Mouse (Mus musculus) frontal cortex, postnatal 10 days (tissue): ENCODE measurements around the gene Cnot11.
"Not testable (repeated sequence)": the region's sequence is repeated elsewhere in the genome, so short reads cannot be mapped to it uniquely, and the experiment has no call there.

Experiments used
- DNase-seq, 2 experiments: peaks; one replicate each; pipeline ENCODE4 v3.0.0; 2022; ENCODE audit warnings: low spot score in 2 of 2, mixed read lengths in 1 of 2

The Cnot11 gene

DNA sequence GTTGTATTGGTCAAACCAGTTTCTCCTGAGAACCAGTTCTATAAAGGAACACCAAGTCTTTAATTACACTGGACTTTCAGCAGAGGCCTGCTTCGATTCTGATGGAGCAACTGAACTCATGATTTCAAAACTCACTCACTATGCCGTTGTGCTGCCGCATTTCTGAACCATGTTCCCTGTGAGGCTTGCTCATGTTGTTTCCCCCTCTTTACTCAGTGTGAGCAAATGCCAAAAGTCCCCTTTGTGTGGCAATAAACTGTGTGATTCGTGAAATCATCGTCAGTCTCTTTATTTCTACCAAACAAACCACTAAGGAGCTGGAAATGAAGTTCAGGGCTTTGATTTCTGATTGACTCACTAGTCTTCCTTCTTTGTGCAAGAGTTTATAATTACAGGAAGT, 43.7 kb downstream of the Cnot11 start:
- no peak for DNase-seq

GRCm38 (mm10) chr1:39579139-39579538, 44.3 kb downstream of the Cnot11 start:
- no peak for DNase-seq

- DNase-seq: no peak
These were observed 46.4 kb downstream of the Cnot11 start for GRCm38 (mm10) chr1:39581215-39581614.

DNA sequence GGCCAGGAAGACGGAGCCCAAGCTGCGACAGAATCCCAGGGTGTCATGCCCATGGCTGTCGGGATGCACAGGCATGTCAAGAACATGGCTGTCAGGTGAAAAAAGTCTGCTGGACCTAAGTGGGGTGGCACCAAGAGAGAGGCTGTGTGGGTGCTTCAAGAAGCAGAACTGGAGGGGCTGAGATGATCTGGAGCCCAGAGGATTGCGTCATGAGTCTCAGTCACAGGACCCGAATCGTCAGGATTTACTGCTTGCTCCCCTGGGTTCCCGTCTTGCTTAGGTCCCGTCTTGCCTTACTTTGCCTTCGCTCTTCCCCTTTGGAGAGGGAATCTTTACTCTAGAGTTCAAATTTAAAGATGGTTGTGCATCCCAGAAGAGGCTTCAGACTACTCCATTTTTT, 48.4 kb downstream of the Cnot11 start:
- DNase-seq: no peak

GRCm38 (mm10) chr1:39585416-39585815, 50.6 kb downstream of the Cnot11 start:
- DNase-seq: no peak

- DNase-seq: no peak
These were observed 55.4 kb downstream of the Cnot11 start for GRCm38 (mm10) chr1:39590193-39590592.

GRCm38 (mm10) chr1:39591557-39591956, 56.8 kb downstream of the Cnot11 start:
- DNase-seq: not testable (repeated sequence)

DNA sequence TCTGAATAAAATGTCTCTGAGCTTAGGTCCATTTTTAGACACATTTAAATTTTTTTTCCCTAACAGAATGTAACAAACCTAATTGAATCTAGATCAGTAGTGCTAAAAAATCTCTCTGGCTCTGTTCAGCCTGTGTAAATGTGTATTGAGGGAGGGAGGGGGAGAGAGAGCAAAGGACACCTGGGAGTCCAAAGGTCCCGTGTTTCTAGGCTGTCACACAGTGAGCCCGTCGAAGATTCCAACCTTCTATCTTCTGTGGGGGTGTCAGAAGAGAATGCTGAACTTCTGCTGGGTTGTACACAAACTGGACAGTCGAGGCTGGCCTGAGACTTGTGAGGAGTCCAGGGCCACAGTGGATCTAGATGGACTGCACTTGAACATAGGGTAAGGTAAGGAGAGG, 57.3 kb downstream of the Cnot11 start:
- DNase-seq: no peak

- no peak for DNase-seq
These were observed 59.0 kb downstream of the Cnot11 start for GRCm38 (mm10) chr1:39593836-39594235.
